Mouse (Mus musculus) spleen, postnatal 10 days (tissue): ENCODE results near the gene Clcnkb.
A peak's percentile ranks its signal among the peaks of the same experiment; 100 is the strongest.

Source experiments
- DNase-seq, 2 experiments: peaks; one replicate each; pipeline ENCODE4 v3.0.0; 2021 to 2022; ENCODE audit warnings: low spot score in 2 of 2

Clcnkb gene

GRCm38 (mm10) chr4:141435974-141436373 lies 20.2 kb upstream of the Clcnkb start, which contains the start of gene Srarp:
Srarp (minus strand) TSS chr4:141436105.
- no peak for DNase-seq

- DNase-seq, result no peak
Measured at GRCm38 (mm10) chr4:141433191-141433590, 17.4 kb upstream of the Clcnkb start.

GRCm38 (mm10) chr4:141432666-141433065 lies 16.9 kb upstream of the Clcnkb start:
- DNase-seq, result no peak

GRCm38 (mm10) chr4:141430997-141431396 lies 15.2 kb upstream of the Clcnkb start:
- peak; percentile 63 to 78 for DNase-seq

- no peak for DNase-seq
Measured at GRCm38 (mm10) chr4:141429847-141430246, 14.0 kb upstream of the Clcnkb start.

GRCm38 (mm10) chr4:141429381-141429780 lies 13.6 kb upstream of the Clcnkb start:
- no peak for DNase-seq

- DNase-seq, result no peak
Measured at GRCm38 (mm10) chr4:141427921-141428320, 12.1 kb upstream of the Clcnkb start.

GRCm38 (mm10) chr4:141426796-141427745 lies 11.3 kb upstream of the Clcnkb start:
- DNase-seq, result no peak

GRCm38 (mm10) chr4:141425484-141426479 lies 10.0 kb upstream of the Clcnkb start:
- no peak for DNase-seq

GRCm38 (mm10) chr4:141423691-141424431 lies 8.0 kb upstream of the Clcnkb start:
- DNase-seq, result no peak

- DNase-seq, result no peak
Measured at GRCm38 (mm10) chr4:141423288-141423687, 7.5 kb upstream of the Clcnkb start.

- no peak for DNase-seq
Measured at GRCm38 (mm10) chr4:141422841-141423240, 7.0 kb upstream of the Clcnkb start.

GRCm38 (mm10) chr4:141421423-141421822 lies 5.6 kb upstream of the Clcnkb start:
- DNase-seq, result no peak

GRCm38 (mm10) chr4:141420886-141421285 lies 5.1 kb upstream of the Clcnkb start:
- DNase-seq, result no peak

- no peak for DNase-seq
Measured at GRCm38 (mm10) chr4:141420192-141420829, 4.5 kb upstream of the Clcnkb start, which contains the start of gene Hspb7. Hspb7 (plus strand) TSS chr4:141420779.

- peak in 1 of 2 experiments; percentile 50 for DNase-seq
Measured at GRCm38 (mm10) chr4:141419398-141420191, 3.8 kb upstream of the Clcnkb start.

- peak in 1 of 2 experiments; percentile 44 for DNase-seq
Measured at GRCm38 (mm10) chr4:141411430-141411992, 4.3 kb downstream of the Clcnkb start.

- no peak for DNase-seq
Measured at GRCm38 (mm10) chr4:141408577-141408976, 7.2 kb downstream of the Clcnkb start.

GRCm38 (mm10) chr4:141406516-141407299 lies 9.1 kb downstream of the Clcnkb start:
- DNase-seq, result peak in 1 of 2 experiments; percentile 60
